Comparison of ENCODE assay signal across 8 mouse cellular contexts in the genomic region with DNA sequence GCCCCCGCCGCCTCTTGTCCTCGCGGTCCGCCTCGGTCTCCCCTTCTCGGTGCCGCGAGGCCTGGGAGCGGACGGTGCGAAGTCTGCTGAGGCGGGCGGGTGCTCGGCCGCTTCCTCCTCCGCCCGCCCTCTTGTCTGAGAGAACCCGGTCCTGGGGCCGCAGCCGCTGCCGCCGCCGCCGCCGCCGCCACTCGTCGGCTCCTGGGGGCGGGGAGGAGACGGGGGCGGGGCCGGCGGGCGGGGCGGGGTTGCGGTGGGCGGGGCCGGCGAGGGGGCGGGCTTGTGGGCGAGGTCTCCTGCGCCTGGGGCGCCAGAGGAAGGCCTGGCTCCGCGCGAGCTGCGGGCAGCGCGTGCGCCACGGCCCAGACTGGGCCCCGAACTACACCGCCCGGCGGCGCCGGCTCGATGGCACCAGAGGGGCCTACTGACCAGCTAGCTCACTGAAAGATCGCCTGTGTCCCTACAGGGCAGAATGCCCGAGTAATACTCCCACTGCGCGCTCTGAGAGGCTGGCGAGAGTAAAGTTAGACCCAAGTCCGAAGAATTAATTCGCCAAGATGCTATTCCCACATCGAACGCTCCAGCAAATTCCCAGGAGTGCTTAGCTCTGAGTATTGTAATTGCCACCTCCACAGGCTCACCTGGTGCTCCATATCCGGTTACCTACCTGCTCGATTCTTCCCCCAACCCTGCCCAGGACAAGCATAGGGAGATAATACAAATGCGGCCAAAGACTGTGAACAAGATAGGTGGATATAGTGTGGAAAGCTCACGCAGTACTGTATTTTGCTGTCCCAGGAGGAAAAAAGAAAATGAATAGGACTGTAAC. TPM values are rescaled to one million over a fixed set of nuclear protein-coding genes. Genes with fewer than 3 reads are reported as not detected.
DNase-seq lines count a peak whose midpoint lies in the region; ATAC-seq lines count a peak whose summit lies in the region.

A gene (minus strand): TSS at position 165 of the 829 bp plus-strand sequence.

- peak within 1 kb of the TSS; percentile 78 for H3K4me2 ChIP-seq in intestine, embryonic 16.5 days (ENCODE audit: low read depth, low read length)

- H3K27me3 ChIP-seq in intestine, embryonic 16.5 days (replicated peaks; ENCODE audit: control insufficient read depth, insufficient read depth, low read length): no peaks in the 10 kb centered on the region
- peaks cover 5% of the 10 kb centered on the region; the same call in 1 of the 2 replicates for H3K27me3 ChIP-seq in midbrain, embryonic 10.5 days (ENCODE audit: low read depth, poor library complexity, severe bottlenecking)

- peak within 1 kb of the TSS; percentile 97 for H3K9ac ChIP-seq in intestine, embryonic 16.5 days (ENCODE audit: low read depth, low read length)

- peaks cover 12% of the 10 kb centered on the region for H3K4me1 ChIP-seq in intestine, embryonic 16.5 days (ENCODE audit: control insufficient read depth, insufficient read depth, low read length)
- H3K4me1 ChIP-seq in midbrain, embryonic 10.5 days: peaks cover 36% of the 10 kb centered on the region

- WGBS in intestine, embryonic 16.5 days: 5% methylated on average over 35 of the region's 72 CpGs
- 4% methylated on average over 49 of the region's 72 CpGs for WGBS in midbrain, embryonic 10.5 days

- no peaks in the 10 kb centered on the region for H3K36me3 ChIP-seq in intestine, embryonic 16.5 days (ENCODE audit: control insufficient read depth, insufficient read depth, low read length)
- H3K36me3 ChIP-seq in midbrain, embryonic 10.5 days: no peaks in the 10 kb centered on the region

- peak within 1 kb of the TSS; percentile 96 for H3K27ac ChIP-seq in intestine, embryonic 16.5 days (ENCODE audit: low read length)
- H3K27ac ChIP-seq in midbrain, embryonic 10.5 days (replicated peaks): peak within 1 kb of the TSS; percentile 99

- H3K9me3 ChIP-seq in intestine, embryonic 16.5 days (ENCODE audit: control insufficient read depth, low read length): no peaks in the 10 kb centered on the region
- H3K9me3 ChIP-seq in midbrain, embryonic 10.5 days (replicated peaks): no peaks in the 10 kb centered on the region

- ATAC-seq in intestine, embryonic 16.5 days: peak; percentile 98

- peak within 1 kb of the TSS; percentile 95 for H3K4me3 ChIP-seq in intestine, embryonic 16.5 days (ENCODE audit: low read length)
- H3K4me3 ChIP-seq in midbrain, embryonic 10.5 days: peak within 1 kb of the TSS; percentile 88

- DNase-seq in adrenal gland, postnatal 10 days: peak; percentile 94
- peak; percentile 95 for DNase-seq in embryo, embryonic 9.5 days (ENCODE audit: extremely low spot score)
- DNase-seq in gastrocnemius, postnatal 4 days (ENCODE audit: low spot score in 2 of 2): peak; percentile 80 to 87
- DNase-seq in left cerebral cortex, postnatal 36 days (ENCODE audit: low spot score in 2 of 2): peak; percentile 79 to 85
- DNase-seq in midbrain, embryonic 10.5 days (ENCODE audit: low spot score): peak; percentile 93
- peak; percentile 68 to 71 for DNase-seq in right cerebral cortex, postnatal 36 days (ENCODE audit: low spot score in 2 of 2)
- peak; percentile 91 for DNase-seq in yolk sac, embryonic 10.5 days (ENCODE audit: low spot score)

- intact Hi-C loops in left cerebral cortex, postnatal 36 days (cut with DNase I): loop anchor here (5.0 kb wide), 2 partner anchors 57 to 133 kb away; a partner anchor contains a TSS

RNA-seq across cellular contexts. Expression of the gene that starts here (rescaled TPM):
- 10 to 100 TPM; 37.5 to 37.9 TPM for total RNA-seq in adrenal gland, postnatal 10 days (2021)
- total RNA-seq in gastrocnemius, postnatal 4 days (2021): 10 to 100 TPM; 32.6 to 36.9 TPM
- polyA plus RNA-seq in intestine, embryonic 16.5 days (2015; fragmentation: Nextera tagmentation; extraction: Ambion mirVana): 8.7 and 9.4 TPM in 2 replicates
- 10 to 100 TPM; 26.3 to 30.9 TPM for total RNA-seq in left cerebral cortex, postnatal 36 days (2021)
- polyA plus RNA-seq in midbrain, embryonic 10.5 days (2016; fragmentation: Nextera tagmentation; extraction: Ambion mirVana): 12.1 and 13.8 TPM in 2 replicates

Comparison
In these comparisons a context has a peak if more than half of its experiments do, and no peak if none do; other contexts are left out.
1. Peak in every context shown above with its lines: DNase-seq, ATAC-seq, H3K4me3 ChIP-seq and H3K27ac ChIP-seq.